Mouse (Mus musculus) kidney, postnatal 0 days (tissue): Measurements from ENCODE around the gene Fsd1. TPM values are rescaled to one million over a fixed set of nuclear protein-coding genes. Genes with fewer than 3 reads are reported as not detected.

Source experiments
- ATAC-seq: fragments of 200-750 bp; cut with Nextera tagmentation; replicated peaks from 2 replicates; pipeline ENCODE4 v1.8.0; 2017; ENCODE audit warnings: low read depth, moderate number of reproducible peaks, moderate TSS enrichment, moderate library complexity; ENCODE audit not compliant: low FRiP score
- DNase-seq: peaks from one replicate; pipeline ENCODE4 v3.0.0-alpha.2; 2016; ENCODE audit warnings: low spot score
- H3K27ac ChIP-seq: fragments of 300-500 bp; sonication (generic); 2 replicates; pipeline ENCODE4 v1.5.1; 2014; ENCODE audit warnings: mild to moderate bottlenecking
- H3K27me3 ChIP-seq: fragments of 300-500 bp; sonication (generic); 2 replicates; pipeline ENCODE4 v1.6.1; 2014; ENCODE audit warnings: low read length, mixed read lengths; ENCODE audit not compliant: insufficient read depth
- H3K36me3 ChIP-seq: fragments of 300-500 bp; sonication (generic); 2 replicates; pipeline ENCODE4 v1.6.1; 2014; ENCODE audit warnings: low read length, mixed read lengths; ENCODE audit not compliant: insufficient read depth
- H3K4me1 ChIP-seq: fragments of 300-500 bp; sonication (generic); replicated peaks from 2 replicates; pipeline ENCODE4 v1.6.1; 2014; ENCODE audit warnings: antibody characterized with exemption, low read length, mixed read lengths; ENCODE audit not compliant: insufficient read depth
- H3K4me2 ChIP-seq: fragments of 300-500 bp; sonication (generic); 2 replicates; pipeline ENCODE4 v1.6.1; 2014; ENCODE audit warnings: mild to moderate bottlenecking, low read length, moderate library complexity, mixed read lengths
- H3K4me3 ChIP-seq: fragments of 300-500 bp; sonication (generic); replicated peaks from 2 replicates; pipeline ENCODE4 v1.5.1; 2014; ENCODE audit warnings: low read depth, low read length
- H3K9ac ChIP-seq: fragments of 300-500 bp; sonication (generic); 2 replicates; pipeline ENCODE4 v1.6.1; 2014; ENCODE audit warnings: low read depth, low read length
- H3K9me3 ChIP-seq: fragments of 300-500 bp; sonication (generic); replicated peaks from 2 replicates; pipeline ENCODE4 v1.6.1; 2016; ENCODE audit warnings: low read length, inconsistent platforms, mixed read lengths
- CTCF ChIP-seq: IDR thresholded peaks from 2 replicates; pipeline ENCODE4 v1.5.1; 2016; ENCODE audit warnings: antibody characterized with exemption, low read depth, mild to moderate bottlenecking, moderate library complexity
- WGBS: fragments of 180-500 bp; shearing (Covaris S2); extraction: QIAGEN DNeasy Blood & Tissue Kit; methylation state at CpG from one replicate; pipeline ENCODE4 v1.1.7; 2014; 5-methylcytosine and 5-hydroxymethylcytosine counted together
- polyA plus RNA-seq: library from polyadenylated mRNA; unstranded; fragments of >200 nt; fragmentation: Nextera tagmentation; extraction: Ambion mirVana; gene quantifications from 2 replicates; pipeline ENCODE4 v1.2.1, GENCODE M21; 2015

Gene Fsd1
- polyA plus RNA-seq, 1 experiment from 2014 or later, result 6.7 TPM

DNA sequence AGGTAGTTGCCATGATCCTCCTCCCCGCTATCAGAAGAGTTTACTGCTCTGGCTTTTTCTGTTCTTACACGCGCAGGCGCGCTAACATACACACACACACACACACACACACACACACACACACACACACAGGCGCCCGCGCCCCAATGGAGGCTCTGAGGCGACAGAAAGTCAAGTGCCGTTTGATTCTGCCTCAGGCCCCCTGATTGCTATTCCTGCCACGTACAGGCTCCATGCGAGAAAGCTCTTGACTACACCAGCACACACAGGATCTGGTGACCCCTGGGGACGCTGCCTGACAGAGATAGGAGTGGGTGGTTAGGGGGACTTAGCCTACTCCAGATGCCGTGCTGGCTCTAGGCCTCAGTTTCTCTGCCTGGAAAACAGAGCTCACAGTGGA is 16.7 kb upstream of the Fsd1 start:
- H3K36me3 ChIP-seq, result peaks cover 17% of the 10 kb centered on the region; the same call in 1 of the 2 replicates
- ATAC-seq (no peak), DNase-seq (no peak)
- TF ChIP-seq CTCF, result no peak
- peak overlapping the region; percentile 50 for H3K27ac ChIP-seq
- H3K4me3 ChIP-seq, result no peak overlapping the region
- WGBS, result 48% methylated on average over 14 of the region's 14 CpGs
- peak overlapping the region; percentile 89; the same call in 1 of the 2 replicates for H3K4me2 ChIP-seq
- no peaks in the 10 kb centered on the region for H3K9me3 ChIP-seq
- peaks cover 12% of the 10 kb centered on the region for H3K4me1 ChIP-seq
- H3K9ac ChIP-seq, result no peak overlapping the region
- no peaks in the 10 kb centered on the region for H3K27me3 ChIP-seq

DNA sequence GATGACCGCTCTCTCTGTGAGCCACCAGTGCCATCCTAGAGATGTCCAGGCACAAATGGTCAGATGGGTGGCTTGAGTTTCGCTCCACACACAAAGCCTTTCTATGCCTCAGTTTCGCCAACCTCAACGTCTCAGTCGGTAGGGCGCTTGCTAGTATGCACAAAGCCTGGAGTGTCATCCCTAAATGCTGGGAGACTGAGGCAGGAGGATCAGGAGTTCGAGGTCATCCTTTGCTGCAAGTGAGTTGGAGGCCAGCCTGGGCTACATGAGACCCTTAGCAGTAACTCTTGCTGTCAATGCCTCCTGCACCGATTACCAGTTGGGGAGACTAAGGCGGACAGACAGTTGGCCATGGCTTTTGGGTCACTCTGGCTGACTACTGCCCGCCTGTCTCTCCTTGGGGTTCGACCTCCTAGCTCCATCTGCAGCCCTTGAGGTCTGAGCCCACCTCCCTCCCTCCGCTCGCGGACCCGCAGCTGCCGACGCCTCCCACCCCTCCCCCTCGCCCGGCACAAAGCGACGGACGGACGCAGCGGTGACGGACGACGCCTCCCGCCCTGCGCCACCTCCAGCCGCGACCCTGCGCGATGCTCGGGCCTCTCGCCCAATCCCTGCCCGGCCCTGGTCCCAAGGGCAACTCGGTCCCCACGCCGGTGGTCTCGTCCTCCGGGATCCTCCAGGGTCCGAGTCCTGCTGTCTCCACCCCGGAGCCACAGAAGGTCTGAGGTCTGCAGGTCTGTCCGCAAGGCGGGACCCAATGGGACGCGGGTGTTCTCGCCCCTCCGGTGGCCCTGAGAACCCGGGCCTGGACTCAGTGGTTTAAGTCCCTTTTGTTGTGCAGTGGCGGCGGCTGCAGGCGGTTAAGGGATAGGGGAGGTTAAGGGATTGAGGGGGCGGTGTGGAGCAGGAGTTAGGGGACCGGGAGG is 16.1 kb upstream of the Fsd1 start, which contains the start of gene Shd:
Gene Shd (plus strand): TSS at position 502 of the 926 bp plus-strand sequence.
- H3K27ac ChIP-seq, result peak within 1 kb of the TSS; percentile 50
- peaks cover 14% of the 10 kb centered on the region; the same call in 1 of the 2 replicates for H3K36me3 ChIP-seq
- H3K4me1 ChIP-seq, result peaks cover 12% of the 10 kb centered on the region
- ATAC-seq, result peak; percentile 31
- H3K9ac ChIP-seq, result peak within 1 kb of the TSS; percentile 63
- no peak for TF ChIP-seq CTCF
- no peaks in the 10 kb centered on the region for H3K9me3 ChIP-seq
- no peaks in the 10 kb centered on the region for H3K27me3 ChIP-seq
- peak; percentile 47 for DNase-seq
- peak within 1 kb of the TSS; percentile 89 for H3K4me2 ChIP-seq
- WGBS, result 8% methylated on average over 55 of the region's 55 CpGs
- peak within 1 kb of the TSS; percentile 47 for H3K4me3 ChIP-seq

DNA sequence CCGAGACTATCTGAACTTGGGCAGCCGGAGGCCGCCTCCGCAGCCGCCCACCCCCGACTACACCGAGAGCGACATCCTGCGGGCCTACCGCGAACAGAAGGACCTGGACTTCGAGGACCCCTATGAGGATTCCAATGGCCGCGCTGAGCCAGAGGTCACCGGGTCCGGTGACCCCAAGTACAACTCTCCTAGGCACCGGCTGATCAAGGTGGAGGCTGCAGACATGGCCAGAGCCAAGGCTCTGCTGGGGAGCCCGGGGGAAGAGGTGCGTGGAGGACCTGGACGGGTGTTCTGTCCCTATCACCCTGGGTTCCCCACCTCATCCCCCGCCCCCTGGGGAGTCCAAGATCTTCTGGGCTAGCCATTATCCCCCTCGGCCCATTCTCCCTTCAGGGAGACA is 14.9 kb upstream of the Fsd1 start:
- H3K36me3 ChIP-seq, result peaks cover 13% of the 10 kb centered on the region; the same call in 1 of the 2 replicates
- ATAC-seq, result no peak
- H3K27ac ChIP-seq, result no peak overlapping the region
- peaks cover 12% of the 10 kb centered on the region for H3K4me1 ChIP-seq
- no peak for TF ChIP-seq CTCF
- H3K27me3 ChIP-seq, result no peaks in the 10 kb centered on the region
- H3K4me2 ChIP-seq, result peak overlapping the region; percentile 89
- H3K9ac ChIP-seq, result peak overlapping the region; percentile 63; the same call in 1 of the 2 replicates
- H3K9me3 ChIP-seq, result no peaks in the 10 kb centered on the region
- peak overlapping the region; percentile 47; the same call in 1 of the 2 replicates for H3K4me3 ChIP-seq
- DNase-seq, result no peak
- 33% methylated on average over 22 of the region's 22 CpGs for WGBS

DNA sequence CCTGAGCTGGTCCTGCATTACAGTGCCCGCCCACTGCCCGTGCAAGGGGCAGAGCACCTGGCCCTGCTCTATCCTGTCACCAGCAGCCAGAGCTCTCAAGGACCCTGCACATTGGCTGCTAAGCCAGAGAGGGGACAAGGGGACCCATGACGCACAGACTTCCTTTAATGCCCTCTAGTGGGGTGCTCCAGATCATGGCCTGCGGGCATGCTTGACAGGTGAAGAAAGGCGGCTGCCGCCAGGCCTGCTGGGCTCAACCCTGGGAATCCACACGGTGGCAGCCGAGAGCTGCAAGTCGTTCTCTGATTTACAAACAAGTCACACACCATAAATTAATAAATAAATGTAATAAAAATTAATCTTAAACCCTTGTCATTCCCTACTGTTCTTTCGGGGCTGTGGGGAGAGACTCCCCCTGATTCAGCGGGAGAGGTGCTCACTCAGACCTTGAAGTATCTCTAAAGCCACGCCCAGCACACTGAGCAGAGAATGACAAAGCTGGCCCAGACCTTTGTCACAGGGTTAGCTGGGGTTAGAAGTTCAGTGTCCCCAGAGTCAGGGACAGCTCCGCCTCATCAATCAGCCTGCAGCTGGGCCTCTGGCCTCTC is 9.9 kb upstream of the Fsd1 start:
- peak; percentile 92 for TF ChIP-seq CTCF
- Histone ChIP-seq H3K4me1 (no peaks in the 10 kb centered on the region), H3K4me3 (no peak overlapping the region), H3K4me2 (no peak overlapping the region), H3K9me3 (no peaks in the 10 kb centered on the region), H3K9ac (no peak overlapping the region), H3K36me3 (no peaks in the 10 kb centered on the region), H3K27ac (no peak overlapping the region), H3K27me3 (no peaks in the 10 kb centered on the region)
- peak; percentile 73 for ATAC-seq
- 15% methylated on average over 13 of the region's 13 CpGs for WGBS
- peak; percentile 86 for DNase-seq

DNA sequence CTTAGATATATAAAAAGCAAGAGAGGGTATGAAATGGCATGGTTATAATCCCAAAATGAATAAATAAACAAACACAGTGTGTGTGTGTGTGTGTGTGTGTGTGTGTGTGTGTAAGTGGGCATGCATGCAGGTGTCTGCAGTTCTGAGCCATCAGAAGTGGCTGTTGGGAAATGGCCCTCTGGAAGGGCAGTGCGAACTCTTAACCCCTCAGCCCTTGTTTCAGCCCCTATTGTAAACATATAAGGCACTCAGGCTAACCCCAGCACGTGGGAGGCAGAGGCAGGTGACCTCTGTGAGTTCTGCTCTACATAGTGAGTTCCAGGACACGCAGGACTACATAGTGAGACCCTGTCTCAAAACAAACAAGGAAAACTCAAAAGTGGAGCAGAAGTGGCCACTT is 9.0 kb upstream of the Fsd1 start:
- Histone ChIP-seq H3K4me1 (no peaks in the 10 kb centered on the region), H3K27ac (no peak overlapping the region), H3K9ac (no peak overlapping the region), H3K36me3 (no peaks in the 10 kb centered on the region), H3K9me3 (no peaks in the 10 kb centered on the region), H3K4me3 (no peak overlapping the region), H3K27me3 (no peaks in the 10 kb centered on the region), H3K4me2 (no peak overlapping the region)
- WGBS, result 38% methylated on average over 3 of the region's 3 CpGs
- no peak for DNase-seq
- TF ChIP-seq CTCF, result no peak
- ATAC-seq, result no peak

DNA sequence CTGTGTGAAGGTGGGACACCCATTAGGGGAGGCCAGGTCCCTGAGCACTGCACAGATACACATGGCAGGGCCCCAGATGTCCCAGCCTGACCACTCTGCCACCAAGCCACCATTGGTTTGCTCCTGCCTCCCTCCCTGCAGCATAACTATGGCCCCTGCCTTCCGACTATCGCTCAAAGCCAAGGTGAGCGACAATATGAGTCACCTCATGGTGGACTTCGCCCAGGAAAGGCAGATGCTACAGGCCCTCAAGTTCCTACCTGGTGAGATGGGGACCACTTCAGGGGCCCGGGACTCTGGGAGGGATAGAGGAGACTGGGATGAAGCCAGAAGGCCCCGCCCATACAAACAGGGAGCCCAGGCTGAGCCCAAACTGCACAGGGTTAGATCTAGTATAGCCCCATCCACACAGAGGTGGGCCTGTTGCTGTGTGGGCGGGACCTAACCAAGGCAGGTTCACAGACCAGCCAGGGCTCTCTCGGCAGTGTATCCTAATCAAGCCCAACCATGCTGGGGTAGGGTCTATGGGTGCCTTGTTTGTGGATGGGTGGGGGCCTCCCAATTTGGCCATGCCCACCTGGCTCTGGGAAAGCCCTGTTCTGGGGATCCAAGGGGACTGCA is 4.1 kb downstream of the Fsd1 start:
- H3K9me3 ChIP-seq, result no peaks in the 10 kb centered on the region
- no peak for TF ChIP-seq CTCF
- no peak overlapping the region for H3K27ac ChIP-seq
- ATAC-seq, result no peak
- H3K4me3 ChIP-seq, result no peak overlapping the region
- peaks cover 6% of the 10 kb centered on the region; the same call in 1 of the 2 replicates for H3K4me1 ChIP-seq
- H3K4me2 ChIP-seq, result no peak overlapping the region
- 88% methylated on average over 8 of the region's 8 CpGs for WGBS
- H3K27me3 ChIP-seq, result no peaks in the 10 kb centered on the region
- H3K9ac ChIP-seq, result no peak overlapping the region
- H3K36me3 ChIP-seq, result no peaks in the 10 kb centered on the region
- no peak for DNase-seq
